Mouse (Mus musculus): ENCODE data around the gene Megf9.
A peak's percentile ranks its signal among the peaks of the same experiment; 100 is the strongest.

Gene Megf9

DNA sequence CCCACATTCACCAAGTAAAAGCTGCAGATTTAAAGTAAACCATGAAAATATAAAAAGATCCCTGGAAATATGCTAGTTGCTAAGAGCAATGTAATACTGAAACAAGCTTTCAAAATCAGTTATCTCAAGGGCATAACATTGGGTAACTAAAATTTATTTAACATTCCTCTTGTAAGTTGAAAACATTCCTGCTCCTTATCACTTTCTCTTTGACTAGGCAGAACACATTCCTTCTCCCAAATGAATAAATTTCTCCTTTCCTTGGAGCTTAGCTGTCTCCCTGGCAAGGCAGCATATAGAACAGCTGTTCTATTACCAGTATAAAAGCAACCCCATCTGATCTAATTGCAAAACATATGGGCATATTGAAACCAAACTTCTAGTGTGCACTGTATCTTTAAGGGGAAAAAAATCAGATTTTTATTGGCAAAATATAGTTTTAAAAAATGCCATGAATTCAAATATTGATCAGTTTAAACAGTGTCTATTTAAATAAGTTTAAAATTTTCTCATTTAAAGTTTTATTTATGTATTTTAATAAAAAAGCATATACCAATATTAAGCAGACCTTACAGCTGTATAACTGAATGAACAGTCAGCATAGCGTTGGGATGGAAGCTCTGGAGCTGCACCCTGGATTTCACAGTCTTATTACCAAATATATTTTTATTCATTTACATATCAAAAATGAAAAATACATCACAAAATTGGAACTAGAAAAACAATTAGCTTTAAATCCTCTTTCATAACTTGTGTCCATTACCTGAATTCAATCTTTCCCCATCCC, 13.1 kb downstream of the Megf9 start:
- no peak for DNase-seq

GRCm38 (mm10) chr4:70517646-70518045, 17.1 kb downstream of the Megf9 start:
- no peak for DNase-seq

- DNase-seq: no peak
Measured at GRCm38 (mm10) chr4:70516289-70516688, 18.5 kb downstream of the Megf9 start.

GRCm38 (mm10) chr4:70515514-70515913, 19.3 kb downstream of the Megf9 start:
- no peak for DNase-seq

DNA sequence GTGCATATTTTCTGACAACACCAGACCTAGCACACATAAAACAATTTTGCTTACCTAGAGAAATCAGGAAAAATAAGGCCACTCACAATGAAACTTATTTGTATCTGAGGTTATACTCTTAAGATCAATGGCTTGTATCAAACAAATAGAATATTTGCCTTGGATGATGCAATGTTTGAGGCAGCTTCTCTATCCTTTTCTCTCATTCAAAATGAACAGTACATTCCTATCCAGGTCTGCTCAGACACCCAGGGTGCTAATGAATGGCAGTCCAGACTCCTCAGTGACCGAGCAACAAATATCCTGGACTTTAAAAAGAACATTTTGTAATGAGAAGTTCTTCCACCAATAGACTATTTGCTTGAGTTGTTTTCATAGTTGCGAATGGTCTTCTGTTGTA, 24.8 kb downstream of the Megf9 start:
- no peak for DNase-seq

GRCm38 (mm10) chr4:70509565-70509964, 25.2 kb downstream of the Megf9 start:
- no peak for DNase-seq

GRCm38 (mm10) chr4:70508207-70508606, 26.6 kb downstream of the Megf9 start:
- DNase-seq: no peak

DNA sequence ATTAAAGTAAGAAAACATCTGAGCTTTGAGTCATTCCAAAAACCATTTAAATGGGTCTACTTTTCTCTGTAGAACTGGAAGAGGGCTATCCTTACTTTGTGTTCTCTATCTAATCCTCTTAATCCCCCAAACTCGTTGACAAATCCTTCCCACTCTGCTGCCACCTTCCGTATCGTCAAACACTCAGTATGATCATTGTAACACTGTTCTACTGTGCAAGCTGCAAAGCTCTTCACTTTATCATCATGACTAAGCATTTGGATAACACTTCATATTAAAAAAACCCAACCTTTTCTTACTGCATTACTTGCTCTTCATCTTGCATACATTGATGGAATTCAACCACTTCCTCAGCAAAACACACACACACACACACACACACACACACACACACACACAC, 28.8 kb downstream of the Megf9 start:
- DNase-seq: no peak

DNA sequence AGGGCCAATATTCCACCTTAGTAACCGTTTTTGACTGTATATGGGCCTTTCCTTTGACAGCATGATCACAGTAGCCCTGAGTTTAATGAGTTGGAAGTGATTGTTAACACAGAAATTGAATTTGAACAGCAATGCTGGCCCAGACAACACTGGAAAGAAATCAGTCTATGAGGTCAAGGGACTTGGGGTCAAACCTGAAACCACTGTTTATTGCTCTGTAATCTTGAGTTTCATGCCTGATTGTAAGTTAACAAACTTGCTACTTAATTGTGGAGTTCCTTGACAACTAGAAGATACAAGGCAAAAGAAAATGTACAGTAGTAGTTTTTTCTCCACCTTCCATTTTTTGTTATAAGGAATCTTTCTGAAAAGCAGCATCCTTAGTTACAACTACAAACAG, 31.0 kb downstream of the Megf9 start:
- DNase-seq: no peak

- DNase-seq: no peak
Measured at GRCm38 (mm10) chr4:70499285-70499684, 35.5 kb downstream of the Megf9 start.

GRCm38 (mm10) chr4:70496978-70497377, 37.8 kb downstream of the Megf9 start:
- no peak for DNase-seq

DNA sequence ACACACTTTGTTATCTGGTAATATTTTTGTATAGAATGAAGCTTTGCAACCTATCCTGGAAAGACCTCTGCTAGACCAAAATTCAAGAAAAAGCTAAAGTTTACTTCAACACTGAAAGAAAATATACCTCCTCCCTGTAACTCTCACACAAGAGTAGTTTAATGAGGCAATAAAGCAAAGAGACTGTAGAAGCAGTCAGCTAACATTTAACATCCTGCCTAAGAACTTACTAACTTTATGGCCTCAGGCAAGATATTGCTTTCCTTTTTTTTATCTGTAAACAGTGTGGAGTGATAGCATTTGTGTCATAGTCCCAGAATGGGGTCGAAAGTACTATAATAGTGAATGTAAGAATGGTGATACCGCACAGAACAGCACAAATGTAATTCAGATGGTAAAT, 45.0 kb downstream of the Megf9 start:
- no peak for DNase-seq

DNA sequence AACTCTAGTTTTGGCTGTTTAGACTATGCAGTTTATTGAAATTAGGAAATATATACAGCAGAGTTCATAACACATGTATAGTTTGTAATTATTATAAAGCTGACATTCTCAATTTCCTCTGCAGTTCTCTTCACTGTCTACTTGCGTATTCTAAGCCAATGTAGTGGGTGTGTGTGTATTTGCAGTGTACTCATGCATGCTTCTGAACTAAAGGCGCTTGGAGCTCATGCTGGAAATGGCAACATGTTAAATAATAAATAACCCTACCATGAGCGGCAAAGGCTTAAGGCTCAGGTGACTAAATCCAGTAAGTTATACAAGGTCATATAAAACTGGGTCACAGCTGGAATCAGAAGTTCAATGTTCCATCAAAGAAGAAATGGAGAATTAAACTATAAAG, 46.4 kb downstream of the Megf9 start:
- peak; percentile 13 for DNase-seq

GRCm38 (mm10) chr4:70484134-70484533, 50.7 kb downstream of the Megf9 start:
- no peak for DNase-seq

GRCm38 (mm10) chr4:70481931-70482330, 52.9 kb downstream of the Megf9 start:
- no peak for DNase-seq

- DNase-seq: no peak
Measured at GRCm38 (mm10) chr4:70471398-70471797, 63.4 kb downstream of the Megf9 start.

DNA sequence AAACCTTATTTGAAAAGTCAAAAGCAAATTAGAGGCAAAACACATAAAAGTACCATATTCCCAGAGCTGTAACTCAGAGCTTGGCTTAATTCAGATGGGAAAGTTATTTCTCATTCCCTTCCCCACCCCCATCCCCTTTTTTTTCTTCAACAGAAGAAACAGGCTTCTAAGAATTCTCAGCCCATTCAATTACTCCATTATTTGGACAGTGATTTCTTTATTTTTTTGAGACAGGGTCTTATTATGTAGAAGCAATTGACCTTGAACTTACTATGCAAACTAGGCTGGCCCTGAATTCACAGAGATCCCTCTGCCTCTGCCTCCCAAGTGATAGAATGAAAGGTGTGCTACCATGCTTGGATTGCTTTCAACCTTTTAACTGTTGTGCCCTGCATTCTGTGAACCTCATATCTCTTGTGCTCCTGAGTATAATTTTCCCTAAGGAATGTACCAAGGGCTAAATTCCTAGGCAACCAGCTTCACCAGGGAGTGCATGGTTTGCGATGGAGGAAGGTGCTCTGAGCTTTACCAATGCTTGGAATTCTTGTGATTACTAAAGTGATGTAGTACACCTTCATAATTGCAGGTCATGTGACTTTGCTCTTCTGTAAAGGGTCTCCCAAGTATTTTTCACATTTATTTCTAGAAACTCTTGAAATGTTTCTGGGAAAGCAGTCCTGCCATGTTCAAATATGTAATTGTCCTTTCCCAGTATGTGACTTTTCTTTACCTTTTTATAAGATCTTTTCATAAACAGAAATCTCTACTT, 68.7 kb downstream of the Megf9 start:
- DNase-seq: no peak

DNA sequence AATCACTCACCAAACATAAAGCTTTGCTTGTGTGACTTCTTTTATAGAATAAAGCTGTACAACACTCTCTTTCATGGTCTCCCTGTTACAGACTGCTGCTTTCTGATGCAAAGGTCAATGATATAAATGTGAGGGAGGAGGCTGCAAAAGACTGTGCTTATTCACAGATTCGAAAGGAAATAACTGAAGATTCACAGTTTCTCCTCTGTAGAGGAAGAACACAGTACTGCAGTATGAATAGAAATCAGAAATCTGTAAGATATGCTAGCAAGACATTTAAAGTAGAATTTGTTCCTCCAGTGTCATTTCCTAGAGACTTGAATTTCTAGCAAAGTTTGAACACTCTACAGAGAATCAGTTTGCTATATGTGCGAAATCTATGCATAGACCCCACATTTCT, 71.5 kb downstream of the Megf9 start:
- no peak for DNase-seq

DNA sequence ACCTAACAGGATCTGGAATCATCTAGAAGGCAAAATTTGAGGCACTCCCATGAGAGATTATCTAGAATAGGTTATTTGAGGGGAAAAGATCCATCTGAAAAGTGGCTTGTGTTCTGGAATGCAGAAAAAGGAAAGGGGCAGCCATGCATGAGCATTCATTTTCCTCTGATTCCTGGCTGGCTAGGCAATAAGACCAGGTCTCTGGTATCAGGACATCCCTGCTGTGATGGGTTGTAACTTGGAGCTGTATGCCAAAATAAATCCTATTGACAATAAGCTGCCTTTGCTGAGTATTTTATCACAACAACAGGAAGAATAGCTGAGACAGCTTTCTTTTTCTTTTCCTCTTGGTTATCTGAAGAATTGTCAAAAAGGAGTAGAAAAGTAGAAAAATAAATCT, 73.4 kb downstream of the Megf9 start:
- no peak for DNase-seq

- DNase-seq: no peak
Measured at GRCm38 (mm10) chr4:70452161-70452560, 82.6 kb downstream of the Megf9 start.

DNA sequence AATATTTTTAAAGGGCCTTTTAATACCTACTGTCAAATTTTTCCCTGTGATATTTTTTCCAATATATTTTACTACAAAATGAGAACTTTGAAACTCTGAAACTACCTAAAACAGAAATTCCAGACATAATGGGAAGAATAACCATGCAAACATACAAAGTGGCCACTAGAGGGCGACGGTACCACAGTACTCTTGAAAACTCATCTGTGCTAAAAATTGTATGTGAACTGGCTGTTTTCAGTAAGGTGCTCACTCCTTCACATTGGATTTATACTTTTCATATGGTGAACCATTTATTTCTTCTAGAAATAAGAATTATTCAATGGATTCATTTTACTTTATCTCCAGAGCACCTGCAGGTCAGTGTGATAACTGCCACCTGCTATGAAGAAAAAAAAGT, 83.0 kb downstream of the Megf9 start:
- peak; percentile 39 for DNase-seq

- no peak for DNase-seq
Measured at GRCm38 (mm10) chr4:70449668-70450067, 85.1 kb downstream of the Megf9 start.

- no peak for DNase-seq
Measured at GRCm38 (mm10) chr4:70446774-70447173, 88.0 kb downstream of the Megf9 start.

DNA sequence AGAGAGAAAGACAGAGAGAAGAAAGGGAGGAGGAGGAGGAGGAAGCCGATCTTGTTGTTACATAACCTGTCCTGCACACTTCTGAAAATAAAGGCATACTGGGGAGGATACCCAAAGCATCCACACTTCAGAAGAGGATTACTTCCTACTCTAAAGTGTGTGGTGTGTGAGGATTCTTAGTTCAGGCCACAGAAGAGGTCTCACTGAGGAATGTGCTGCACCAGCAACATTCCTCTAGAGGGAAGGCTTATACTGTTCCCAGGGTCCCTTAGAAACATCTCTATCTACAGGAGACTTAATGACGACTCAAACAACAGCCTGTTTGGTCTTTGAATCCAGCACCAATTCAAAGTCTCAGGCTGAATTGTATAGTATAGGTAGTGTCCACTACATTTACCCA, 114.6 kb downstream of the Megf9 start:
- no peak for DNase-seq
